Mouse (Mus musculus) heart, postnatal 0 days (tissue): ENCODE data around the gene Kmt2c. TPM values are rescaled to one million over a fixed set of nuclear protein-coding genes. Genes with fewer than 3 reads are reported as not detected.

ENCODE experiments used
- ATAC-seq: fragments of 200-750 bp; cut with Nextera tagmentation; 2 replicates; pipeline ENCODE4 v1.8.0; 2017; ENCODE audit warnings: low read depth, moderate number of reproducible peaks, moderate library complexity; ENCODE audit not compliant: insufficient read depth
- DNase-seq: peaks from one replicate; pipeline ENCODE4 v3.0.0-alpha.2; 2016; ENCODE audit warnings: low spot score
- H3K27ac ChIP-seq: fragments of 300-500 bp; sonication (generic); 2 replicates; pipeline ENCODE4 v1.5.1; 2014; ENCODE audit warnings: low read depth, mild to moderate bottlenecking
- H3K27me3 ChIP-seq: fragments of 300-500 bp; sonication (generic); 2 replicates; pipeline ENCODE4 v1.6.1; 2014; ENCODE audit warnings: low read length, mixed read lengths; ENCODE audit not compliant: control insufficient read depth, insufficient read depth
- H3K36me3 ChIP-seq: fragments of 300-500 bp; sonication (generic); replicated peaks from 2 replicates; pipeline ENCODE4 v1.6.1; 2014; ENCODE audit warnings: low read length, mixed read lengths; ENCODE audit not compliant: control insufficient read depth, insufficient read depth
- H3K4me1 ChIP-seq: fragments of 300-500 bp; sonication (generic); 2 replicates; pipeline ENCODE4 v1.6.1; 2014; ENCODE audit warnings: antibody characterized with exemption; ENCODE audit not compliant: control insufficient read depth, insufficient read depth
- H3K4me2 ChIP-seq: fragments of 300-500 bp; sonication (generic); 2 replicates; pipeline ENCODE4 v1.6.1; 2014; ENCODE audit warnings: low read depth, mild to moderate bottlenecking, low read length, moderate library complexity
- H3K4me3 ChIP-seq: fragments of 300-500 bp; sonication (generic); 2 replicates; pipeline ENCODE4 v1.5.1; 2014; ENCODE audit warnings: low read depth, low read length
- H3K9ac ChIP-seq: fragments of 300-500 bp; sonication (generic); replicated peaks from 2 replicates; pipeline ENCODE4 v1.6.1; 2014; ENCODE audit warnings: low read depth, low read length, mixed read lengths
- H3K9me3 ChIP-seq: fragments of 300-500 bp; sonication (generic); replicated peaks from 2 replicates; pipeline ENCODE4 v1.6.1; 2016; ENCODE audit warnings: low read length; ENCODE audit not compliant: control insufficient read depth
- CTCF ChIP-seq: IDR thresholded peaks from 2 replicates; pipeline ENCODE4 v1.5.1; 2016; ENCODE audit warnings: antibody characterized with exemption, control low read depth, low read depth
- EP300 ChIP-seq: IDR thresholded peaks from 2 replicates; pipeline ENCODE4 v1.6.1; 2016; ENCODE audit warnings: antibody characterized with exemption, low read depth
- WGBS: fragments of 180-500 bp; shearing (Covaris S2); extraction: QIAGEN DNeasy Blood & Tissue Kit; methylation state at CpG from one replicate; pipeline ENCODE4 v1.1.7; 2014; 5-methylcytosine and 5-hydroxymethylcytosine counted together
- polyA plus RNA-seq: library from polyadenylated mRNA; unstranded; fragments of >200 nt; fragmentation: Nextera tagmentation; extraction: Ambion mirVana; gene quantifications from 2 replicates; pipeline ENCODE4 v1.2.1, GENCODE M21; 2015
- total RNA-seq: library from RNA; depleted of rRNA; stranded (reverse); fragments of >200 nt; gene quantifications from 2 replicates; pipeline ENCODE4 v1.2.3, GENCODE M21; 2014; ENCODE audit warnings: low replicate concordance

The Kmt2c gene
- total and polyA plus RNA-seq, 2 experiments from 2014 or later = 5.4 to 22.4 TPM

DNA sequence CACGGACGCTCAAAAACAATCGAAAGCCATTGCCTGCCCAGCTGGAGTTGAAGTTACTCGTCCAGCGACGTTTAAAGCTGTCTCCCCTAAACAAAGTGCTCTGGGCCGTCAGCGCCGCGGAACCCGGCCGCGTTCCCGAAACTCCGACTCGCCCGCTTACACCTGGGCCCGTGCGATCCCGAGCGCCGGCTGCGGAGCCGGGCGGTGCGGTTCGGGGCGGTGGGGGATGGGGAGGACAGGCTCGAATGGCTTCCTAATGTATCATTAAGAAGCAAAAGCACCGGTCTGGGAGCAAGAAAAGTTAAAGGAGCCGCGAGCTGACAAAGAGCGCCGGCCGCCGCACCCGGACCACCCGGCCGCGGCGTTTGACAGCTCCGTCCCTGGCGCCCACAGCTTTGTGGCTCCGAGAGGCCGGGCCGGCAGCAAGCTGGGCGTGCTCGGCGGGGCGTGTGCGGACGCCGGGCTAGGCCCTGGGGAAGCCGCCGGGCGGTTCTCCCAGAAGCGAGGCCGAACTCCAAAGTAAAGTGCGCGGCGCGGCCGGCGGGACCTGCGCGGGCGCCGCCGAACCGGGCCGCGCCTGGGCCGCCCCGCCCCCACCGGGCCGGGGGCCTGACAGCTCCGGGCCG, 750 bp downstream of the Kmt2c start:
- H3K4me3 ChIP-seq = peak overlapping the region; percentile 100
- H3K4me1 ChIP-seq = peaks cover 9% of the 10 kb centered on the region
- peak; percentile 11; the same call in 1 of the 2 replicates for ATAC-seq
- under 1% methylated on average over 78 of the region's 78 CpGs for WGBS
- H3K9ac ChIP-seq = peak overlapping the region; percentile 98
- H3K27me3 ChIP-seq = no peaks in the 10 kb centered on the region
- DNase-seq = peak; percentile 43
- TF ChIP-seq EP300 = no peak
- no peak for TF ChIP-seq CTCF
- no peaks in the 10 kb centered on the region for H3K36me3 ChIP-seq
- H3K9me3 ChIP-seq = no peaks in the 10 kb centered on the region
- H3K27ac ChIP-seq = peak overlapping the region; percentile 98
- H3K4me2 ChIP-seq = peak overlapping the region; percentile 87

DNA sequence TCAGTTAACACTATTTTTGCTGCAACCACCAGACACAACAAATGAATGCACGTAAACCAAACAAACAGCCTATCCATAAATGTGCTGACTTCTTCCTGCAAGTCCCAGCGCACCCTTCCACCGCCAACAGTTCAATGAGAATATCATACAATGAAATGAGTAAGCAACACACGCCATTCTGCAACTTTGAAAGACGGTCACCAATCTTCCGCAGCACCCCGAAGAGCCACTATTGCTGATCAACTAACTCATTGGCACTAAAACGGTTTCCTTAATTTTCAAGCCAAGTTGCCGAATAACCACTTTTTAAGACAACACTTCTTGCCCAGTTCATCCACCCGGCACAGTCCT, 1.2 kb downstream of the Kmt2c start:
- Histone ChIP-seq H3K9me3 (no peaks in the 10 kb centered on the region), H3K4me2 (peak overlapping the region; percentile 87), H3K27ac (peak overlapping the region; percentile 98), H3K9ac (peak overlapping the region; percentile 98), H3K27me3 (no peaks in the 10 kb centered on the region), H3K4me1 (peaks cover 9% of the 10 kb centered on the region), H3K4me3 (peak overlapping the region; percentile 100), H3K36me3 (no peaks in the 10 kb centered on the region)
- DNase-seq (peak; percentile 16), ATAC-seq (no peak)
- WGBS = under 1% methylated on average over 10 of the region's 10 CpGs
- TF ChIP-seq EP300 (no peak), CTCF (no peak)

DNA sequence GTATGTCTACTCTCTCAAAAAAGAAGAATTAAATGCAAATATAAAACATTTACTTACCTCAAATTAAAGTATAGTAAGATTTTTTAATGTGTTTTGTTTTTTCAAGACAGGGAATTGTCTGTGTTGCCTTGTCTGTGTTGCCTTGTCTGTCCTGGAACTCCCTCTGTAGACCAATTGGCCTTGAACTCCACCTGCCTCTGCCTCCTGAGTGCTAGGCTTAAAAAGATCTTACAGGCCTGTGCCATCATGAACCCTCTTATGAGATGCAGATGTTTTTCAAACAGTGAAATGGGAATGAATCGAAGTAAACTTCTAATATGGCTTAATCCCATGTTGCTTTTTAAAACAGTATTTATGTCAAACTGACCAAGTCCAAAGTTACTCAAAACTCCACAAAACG, 1.9 kb downstream of the Kmt2c start:
- WGBS = 57% methylated on average over 2 of the region's 2 CpGs
- no peaks in the 10 kb centered on the region for H3K9me3 ChIP-seq
- H3K36me3 ChIP-seq = no peaks in the 10 kb centered on the region
- peak overlapping the region; percentile 87 for H3K4me2 ChIP-seq
- TF ChIP-seq EP300 (no peak), CTCF (no peak)
- peak overlapping the region; percentile 98; the same call in 1 of the 2 replicates for H3K9ac ChIP-seq
- DNase-seq (no peak), ATAC-seq (no peak)
- no peaks in the 10 kb centered on the region for H3K27me3 ChIP-seq
- peak overlapping the region; percentile 100 for H3K4me3 ChIP-seq
- peaks cover 9% of the 10 kb centered on the region for H3K4me1 ChIP-seq
- H3K27ac ChIP-seq = no peak overlapping the region

DNA sequence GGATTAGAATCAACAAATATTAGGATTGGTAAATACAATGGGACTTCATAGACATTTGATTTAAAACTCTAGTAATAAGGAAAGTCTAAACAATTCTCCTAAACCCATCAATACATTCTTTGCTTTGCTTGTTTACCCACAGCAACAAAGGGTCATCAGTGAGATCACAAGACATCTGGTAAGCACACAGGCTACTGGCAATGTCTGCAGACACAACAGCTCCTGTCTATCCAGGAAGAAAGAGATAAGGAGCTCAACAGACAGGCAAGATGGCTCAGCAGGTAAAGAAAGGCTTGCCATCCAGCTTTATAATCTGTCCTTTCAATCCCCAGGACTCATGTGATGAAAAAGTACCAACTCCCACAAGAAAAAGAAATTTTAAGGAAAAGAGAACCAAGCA, 19.7 kb downstream of the Kmt2c start:
- no peak overlapping the region for H3K4me2 ChIP-seq
- H3K4me1 ChIP-seq = no peaks in the 10 kb centered on the region
- no peak for ATAC-seq
- no peak for DNase-seq
- no peak overlapping the region for H3K9ac ChIP-seq
- H3K27ac ChIP-seq = no peak overlapping the region
- no peaks in the 10 kb centered on the region for H3K9me3 ChIP-seq
- H3K27me3 ChIP-seq = no peaks in the 10 kb centered on the region
- no peak for TF ChIP-seq EP300
- TF ChIP-seq CTCF = no peak
- H3K4me3 ChIP-seq = no peak overlapping the region
- H3K36me3 ChIP-seq = no peaks in the 10 kb centered on the region

DNA sequence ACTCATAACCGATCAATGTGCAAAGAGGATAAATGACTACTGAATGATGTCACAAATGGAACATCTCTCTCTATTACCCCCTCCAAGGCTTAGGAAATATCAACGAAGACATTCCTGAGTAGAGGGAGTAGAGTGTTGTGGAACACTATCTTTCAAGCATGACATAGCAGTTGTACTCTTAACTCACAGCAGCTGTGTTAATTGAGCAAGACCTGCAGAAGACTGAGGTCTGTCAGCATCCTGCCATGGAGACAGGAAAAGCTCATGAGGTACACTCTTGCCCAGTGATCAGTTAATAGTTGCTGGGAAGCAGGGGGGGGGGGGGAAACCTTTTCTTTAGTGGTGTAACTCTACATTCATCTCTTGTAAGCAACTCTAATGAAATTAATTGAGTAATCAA, 22.8 kb downstream of the Kmt2c start:
- no peaks in the 10 kb centered on the region for H3K27me3 ChIP-seq
- no peak overlapping the region for H3K27ac ChIP-seq
- no peaks in the 10 kb centered on the region for H3K36me3 ChIP-seq
- no peak overlapping the region for H3K4me2 ChIP-seq
- 60% methylated on average over 2 of the region's 2 CpGs for WGBS
- no peak overlapping the region for H3K4me3 ChIP-seq
- no peaks in the 10 kb centered on the region for H3K4me1 ChIP-seq
- H3K9ac ChIP-seq = no peak overlapping the region
- H3K9me3 ChIP-seq = no peaks in the 10 kb centered on the region
- TF ChIP-seq EP300 (no peak), CTCF (no peak)
- ATAC-seq (no peak), DNase-seq (no peak)

DNA sequence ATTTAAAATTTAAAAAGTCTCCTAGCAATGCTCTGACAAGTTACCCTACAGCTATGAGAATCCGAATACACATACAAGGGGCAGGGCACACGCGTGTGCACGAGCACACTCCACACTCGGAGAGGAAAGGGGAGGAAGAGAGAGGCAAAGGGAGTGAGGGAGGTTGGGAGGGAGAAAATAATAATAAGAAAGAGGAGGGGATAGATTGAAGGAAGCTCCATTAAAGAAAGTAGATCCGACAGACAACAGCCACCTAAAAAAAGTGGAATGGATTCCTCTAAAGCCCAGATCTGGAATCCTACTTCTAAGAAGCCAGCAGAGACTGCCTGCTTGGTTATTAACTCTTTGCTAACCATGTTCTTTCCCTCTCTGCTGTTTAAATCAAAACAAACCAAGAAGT, 26.5 kb downstream of the Kmt2c start:
- H3K27me3 ChIP-seq = no peaks in the 10 kb centered on the region
- H3K4me2 ChIP-seq = peak overlapping the region; percentile 54
- peak overlapping the region; percentile 46 for H3K4me3 ChIP-seq
- H3K9me3 ChIP-seq = no peaks in the 10 kb centered on the region
- H3K36me3 ChIP-seq = no peaks in the 10 kb centered on the region
- no peak; the same call in 1 of the 2 replicates for ATAC-seq
- 8% methylated on average over 6 of the region's 6 CpGs for WGBS
- DNase-seq = peak; percentile 67
- H3K4me1 ChIP-seq = no peaks in the 10 kb centered on the region
- H3K27ac ChIP-seq = 0 out of 2 replicates have a peak overlapping the region, but pooled peaks have one; percentile 34
- H3K9ac ChIP-seq = 0 out of 2 replicates have a peak overlapping the region, but pooled peaks have one; percentile 35
- TF ChIP-seq CTCF = no peak
- no peak for TF ChIP-seq EP300
